Mouse (Mus musculus): ENCODE results near the gene Eef1a1.
"Not testable (repeated sequence)": the region's sequence is repeated elsewhere in the genome, so short reads cannot be mapped to it uniquely, and the experiment has no call there.

The Eef1a1 gene

DNA sequence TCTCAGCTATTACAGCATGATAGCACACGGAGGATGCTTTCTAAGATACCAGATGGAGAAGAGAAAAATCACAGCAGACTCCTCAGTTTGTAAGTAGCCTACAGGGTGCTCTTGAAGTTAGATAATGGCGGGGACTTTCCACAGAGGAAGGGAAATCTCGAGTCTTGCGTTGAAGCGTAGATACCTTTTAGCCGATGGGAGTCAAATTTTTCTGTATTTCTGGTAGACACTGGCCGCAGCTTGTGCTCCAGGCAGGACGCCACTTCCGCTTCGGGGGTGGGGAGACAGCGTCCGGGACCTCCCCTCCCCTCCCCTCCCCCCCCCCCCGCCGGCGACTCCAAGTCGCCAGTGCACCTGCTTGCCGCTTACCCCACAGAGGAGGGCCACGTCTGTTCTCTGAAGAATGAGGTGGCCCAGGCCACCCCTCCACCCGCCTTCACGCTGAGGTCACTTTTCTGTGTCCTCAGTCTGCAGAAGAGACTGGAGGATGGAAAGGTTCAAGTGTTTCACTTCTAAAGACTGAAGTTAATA lies at the start of gene Eef1a1:
Gene Eef1a1 (minus strand): TSS at position 262 of the 531 bp plus-strand sequence.
- DNase-seq: no peak

DNA sequence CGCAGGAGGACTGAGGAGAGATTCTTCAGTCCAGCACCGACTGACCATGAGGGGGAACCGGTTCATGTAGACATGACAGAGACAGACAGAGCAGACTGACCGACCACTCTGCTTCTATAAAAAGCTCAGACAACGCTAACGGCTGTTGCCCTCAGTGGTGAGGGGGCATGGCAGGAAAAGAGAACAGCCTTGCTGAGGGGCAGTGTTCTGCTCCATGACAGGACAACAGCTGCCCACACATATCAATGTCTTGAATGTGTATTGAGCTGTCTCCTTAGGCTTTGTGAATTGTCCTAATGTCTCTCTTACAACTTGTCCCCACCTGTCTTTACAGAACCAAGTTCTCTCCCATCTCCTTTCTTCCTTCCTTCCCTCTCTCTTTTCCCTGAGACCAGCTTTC lies 49.5 kb upstream of the Eef1a1 start:
- no peak for DNase-seq

DNA sequence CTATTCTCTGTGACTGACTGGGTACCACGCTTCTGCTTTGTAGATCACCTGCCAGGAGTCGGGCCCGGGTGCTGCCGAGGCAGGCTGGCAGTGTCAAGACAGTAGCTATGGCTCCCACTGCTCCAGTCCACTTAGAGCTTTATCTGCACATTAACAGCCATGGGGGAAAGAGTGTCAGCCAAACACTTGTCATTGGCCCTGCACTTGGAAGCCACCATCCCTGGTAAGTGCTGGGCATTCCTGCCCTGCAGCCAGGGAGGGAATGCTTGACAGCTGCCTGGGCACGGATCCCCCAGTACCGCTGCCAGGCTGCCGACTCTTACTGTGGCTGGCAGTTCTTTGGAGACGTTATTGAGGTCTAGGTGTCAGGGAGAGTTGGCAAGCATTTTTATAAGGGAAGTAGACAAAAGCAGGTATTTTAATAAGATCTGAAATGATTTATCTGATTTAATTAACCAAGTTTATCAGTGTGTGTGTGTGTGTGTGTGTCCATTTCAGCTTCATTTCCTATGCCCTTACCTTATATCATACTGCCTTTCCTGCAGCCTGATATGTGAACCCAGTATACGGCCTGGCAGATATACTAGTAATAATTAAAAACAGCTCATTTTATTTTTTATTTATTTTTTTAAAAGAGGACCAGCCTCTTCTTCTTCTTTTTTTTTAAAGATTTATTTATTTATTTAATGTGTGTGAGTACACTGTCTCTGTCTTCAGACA lies 48.4 kb upstream of the Eef1a1 start:
- DNase-seq: no peak

DNA sequence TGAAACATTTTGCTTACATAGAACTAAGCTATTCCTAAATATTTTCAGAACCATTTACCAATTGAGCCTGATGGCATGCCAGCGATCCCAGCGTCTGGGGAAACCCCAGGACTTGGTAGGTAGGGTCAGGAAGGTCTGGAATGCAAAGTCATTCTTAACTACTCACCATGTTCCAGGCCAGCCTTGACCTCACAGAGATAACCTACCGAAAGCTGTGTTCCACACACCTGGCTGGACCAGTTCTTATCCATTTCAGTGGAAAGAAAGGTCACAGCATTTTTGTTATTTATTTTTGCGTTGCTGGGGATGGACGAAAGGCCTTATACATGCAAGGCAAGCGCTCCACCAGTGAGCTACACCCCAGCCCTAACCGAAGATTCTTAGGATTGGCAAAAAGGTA lies 45.7 kb upstream of the Eef1a1 start:
- no peak for DNase-seq

DNA sequence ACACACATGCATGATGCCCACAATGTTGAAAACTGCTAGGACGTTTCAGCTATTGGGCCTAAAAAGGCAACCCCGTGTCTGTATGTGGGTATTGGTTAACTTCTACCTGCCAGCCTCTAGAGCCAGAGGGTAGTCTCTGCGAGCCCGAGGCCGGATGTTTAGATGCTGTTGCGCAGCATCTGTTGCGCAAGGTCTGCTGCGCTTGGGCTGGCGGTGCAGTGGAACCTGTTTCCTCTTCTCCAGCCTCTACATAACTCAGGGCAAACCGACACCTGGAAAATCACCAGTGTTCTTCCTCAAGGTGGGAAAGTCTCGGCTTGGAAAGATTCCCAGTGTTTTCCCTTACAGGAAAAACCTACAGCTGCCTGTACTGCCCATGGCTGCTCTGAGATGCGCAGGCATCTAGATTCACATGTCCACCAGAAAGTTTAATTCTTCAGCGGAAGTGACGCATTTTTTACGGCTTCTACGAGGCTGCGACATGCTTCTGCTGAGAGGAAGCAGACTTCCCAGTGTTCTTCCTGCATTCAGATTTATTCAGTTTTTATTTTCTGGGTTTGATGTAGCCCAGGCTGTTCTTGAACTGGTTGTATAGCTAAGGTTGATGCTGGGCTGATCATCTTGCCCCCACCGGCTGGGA lies 44.5 kb upstream of the Eef1a1 start:
- DNase-seq: peak; percentile 38

DNA sequence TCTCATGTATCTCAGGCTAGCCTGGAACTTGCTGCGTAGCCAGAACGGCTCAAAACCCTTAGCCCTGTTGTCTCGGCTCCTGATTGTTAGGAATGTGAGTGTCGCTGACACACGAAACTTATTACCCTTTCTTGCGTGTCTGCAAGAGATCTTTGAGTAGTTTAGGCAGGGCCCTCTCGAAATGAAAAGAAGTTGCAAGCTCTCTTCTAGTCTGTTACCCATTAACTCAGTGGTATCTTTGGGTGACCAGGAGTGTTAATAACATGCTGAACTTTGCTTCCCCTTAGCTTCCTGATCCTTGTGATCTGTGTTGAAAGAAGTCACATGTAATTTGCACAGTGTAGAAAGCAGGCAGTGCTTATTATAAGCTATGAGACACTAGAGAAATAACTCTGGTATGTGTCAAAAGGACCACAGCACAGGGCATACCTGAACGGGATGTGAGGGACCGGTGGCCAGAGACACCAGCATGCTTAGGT lies 43.4 kb upstream of the Eef1a1 start:
- no peak for DNase-seq

DNA sequence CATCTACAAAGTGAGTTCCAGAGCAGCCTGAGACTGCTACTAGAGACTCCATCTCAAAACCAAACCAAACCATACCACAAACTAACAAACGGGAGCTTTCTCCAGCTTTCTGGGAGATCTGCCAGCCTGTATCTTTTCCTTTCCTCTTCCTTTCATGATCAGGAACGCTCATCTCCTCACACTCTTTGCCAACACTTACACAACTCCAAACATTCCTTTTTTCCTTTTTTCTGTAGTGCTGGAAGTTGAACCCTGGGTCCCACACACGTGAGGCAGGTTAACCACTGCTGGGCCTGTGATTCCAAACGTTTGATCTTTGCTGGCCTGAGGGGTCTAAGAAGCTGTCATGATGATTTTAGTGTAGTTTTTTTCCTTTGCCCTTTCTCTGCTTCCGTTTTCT lies 42.9 kb upstream of the Eef1a1 start:
- DNase-seq: no peak

DNA sequence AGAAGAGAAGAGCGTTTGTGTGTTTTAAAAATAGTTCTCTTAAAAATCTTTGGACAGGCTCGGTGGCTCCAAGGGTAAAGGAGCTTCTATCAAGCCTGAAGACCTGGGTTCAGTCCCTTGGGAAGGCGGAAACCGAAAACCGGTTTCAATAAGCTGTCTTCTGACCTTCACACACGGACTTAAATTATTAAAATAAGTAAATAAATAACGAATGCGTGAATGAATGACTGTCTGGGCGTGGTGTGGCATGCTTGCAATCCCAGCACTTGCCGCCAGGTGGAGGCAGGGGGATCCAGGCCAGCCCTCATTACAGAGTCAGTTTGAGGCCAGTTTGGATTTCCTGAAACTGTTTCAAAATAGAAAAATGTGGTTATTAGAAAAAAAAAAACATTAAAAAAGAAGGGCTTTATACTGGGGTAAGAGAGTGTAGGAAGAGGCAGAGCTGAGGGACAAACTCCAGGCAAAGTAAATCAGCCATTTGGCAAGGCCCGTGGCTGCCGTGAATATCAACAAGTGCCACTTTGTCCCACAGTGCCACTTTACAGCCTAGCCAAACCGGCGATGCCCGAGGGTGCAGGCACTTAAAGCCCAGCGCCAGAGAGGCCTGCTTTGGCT lies 38.9 kb upstream of the Eef1a1 start:
- peak; percentile 51 for DNase-seq

DNA sequence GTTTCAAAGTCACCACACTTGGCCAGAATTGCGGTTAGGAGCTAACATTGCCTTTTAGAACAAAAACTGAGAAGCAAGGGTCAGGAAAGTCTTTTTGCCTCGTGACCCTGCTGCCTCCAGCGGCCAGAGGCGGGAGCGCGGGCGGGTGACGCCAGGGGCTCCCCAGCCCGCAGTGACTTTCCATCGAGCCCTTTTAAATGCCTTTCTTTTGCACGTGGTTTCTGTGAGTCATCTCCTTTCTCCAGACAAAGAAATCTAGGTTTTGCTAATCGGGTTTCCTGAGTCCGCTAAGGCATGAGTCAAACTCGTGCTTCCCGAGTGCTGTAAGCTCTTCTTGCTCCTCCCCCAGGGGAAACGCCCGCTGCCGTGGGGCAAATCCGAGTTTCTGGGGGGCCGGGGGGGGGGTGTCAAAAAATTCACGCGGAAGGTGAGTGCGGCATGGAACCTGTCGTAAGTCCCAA lies 38.4 kb upstream of the Eef1a1 start:
- DNase-seq: peak; percentile 79

DNA sequence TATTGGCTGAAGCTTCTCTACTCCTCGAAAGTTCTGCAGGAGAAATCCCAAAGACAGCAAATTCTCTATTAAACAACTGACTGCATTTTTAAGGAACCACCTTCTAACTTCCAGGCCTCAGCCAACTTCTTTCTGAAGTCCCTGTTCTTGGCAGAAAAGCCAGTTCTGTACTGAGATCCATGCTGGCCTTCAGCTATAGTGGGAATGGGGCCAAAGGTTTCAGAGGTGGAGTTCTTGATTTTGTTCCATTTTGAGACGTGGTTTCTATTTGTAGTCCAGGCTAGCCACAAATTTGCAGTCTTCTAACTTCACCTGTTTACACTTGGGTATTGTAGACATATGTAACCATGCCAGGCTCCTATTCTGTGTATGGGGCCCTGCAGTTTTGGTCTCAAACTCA lies 37.3 kb upstream of the Eef1a1 start:
- DNase-seq: no peak

DNA sequence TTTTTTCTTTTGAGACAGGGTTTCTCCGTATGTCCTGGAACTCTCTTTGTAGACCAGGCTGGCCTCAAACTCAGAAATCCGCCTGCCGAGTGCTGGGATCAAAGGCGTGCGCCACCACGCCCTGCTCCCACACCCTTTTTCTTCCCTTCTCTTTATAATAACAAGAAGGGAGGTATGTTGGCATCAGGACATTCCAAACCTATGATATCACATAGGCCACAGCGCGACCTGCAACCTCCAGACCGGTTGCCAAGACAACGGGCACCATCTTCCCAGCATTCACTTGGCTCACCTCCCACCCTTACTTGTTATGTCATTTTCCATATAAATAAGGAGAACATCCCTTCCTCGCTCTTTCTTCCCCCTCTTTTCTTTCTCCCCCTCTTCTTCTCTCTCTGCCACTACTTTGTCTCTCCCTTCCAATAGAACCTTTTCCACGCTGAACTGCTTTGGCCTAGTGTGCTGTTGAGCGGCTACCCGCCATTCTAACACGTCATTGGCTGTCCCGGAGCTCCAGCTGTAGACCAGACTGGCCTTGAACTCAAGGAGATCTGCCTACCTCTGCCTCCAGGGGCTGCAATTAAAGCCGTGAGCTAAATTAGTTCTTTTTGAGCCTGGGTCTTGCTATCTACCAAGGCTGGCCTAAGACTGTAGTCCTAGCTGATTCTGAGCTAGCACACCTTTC lies 36.6 kb upstream of the Eef1a1 start:
- DNase-seq: no peak

DNA sequence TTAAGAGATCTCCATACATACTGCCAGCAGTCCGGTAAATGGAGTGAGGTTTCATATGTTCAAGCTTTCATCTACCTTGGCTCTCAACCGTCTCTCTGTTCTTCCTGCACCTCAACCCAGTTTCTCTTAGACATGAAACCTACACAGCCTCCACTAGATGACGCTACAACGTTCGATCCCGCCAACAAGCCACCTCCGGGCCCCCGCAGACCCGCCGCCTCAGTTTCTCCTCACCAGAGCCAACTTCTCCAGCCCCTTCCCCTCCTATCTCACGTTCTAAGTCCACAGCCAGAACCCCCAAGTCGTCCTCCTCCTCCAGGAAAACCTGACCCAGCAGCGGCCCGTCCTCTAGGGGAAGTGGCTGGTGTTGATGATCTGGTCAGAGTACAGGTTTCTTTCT lies 32.7 kb upstream of the Eef1a1 start:
- DNase-seq: no peak

DNA sequence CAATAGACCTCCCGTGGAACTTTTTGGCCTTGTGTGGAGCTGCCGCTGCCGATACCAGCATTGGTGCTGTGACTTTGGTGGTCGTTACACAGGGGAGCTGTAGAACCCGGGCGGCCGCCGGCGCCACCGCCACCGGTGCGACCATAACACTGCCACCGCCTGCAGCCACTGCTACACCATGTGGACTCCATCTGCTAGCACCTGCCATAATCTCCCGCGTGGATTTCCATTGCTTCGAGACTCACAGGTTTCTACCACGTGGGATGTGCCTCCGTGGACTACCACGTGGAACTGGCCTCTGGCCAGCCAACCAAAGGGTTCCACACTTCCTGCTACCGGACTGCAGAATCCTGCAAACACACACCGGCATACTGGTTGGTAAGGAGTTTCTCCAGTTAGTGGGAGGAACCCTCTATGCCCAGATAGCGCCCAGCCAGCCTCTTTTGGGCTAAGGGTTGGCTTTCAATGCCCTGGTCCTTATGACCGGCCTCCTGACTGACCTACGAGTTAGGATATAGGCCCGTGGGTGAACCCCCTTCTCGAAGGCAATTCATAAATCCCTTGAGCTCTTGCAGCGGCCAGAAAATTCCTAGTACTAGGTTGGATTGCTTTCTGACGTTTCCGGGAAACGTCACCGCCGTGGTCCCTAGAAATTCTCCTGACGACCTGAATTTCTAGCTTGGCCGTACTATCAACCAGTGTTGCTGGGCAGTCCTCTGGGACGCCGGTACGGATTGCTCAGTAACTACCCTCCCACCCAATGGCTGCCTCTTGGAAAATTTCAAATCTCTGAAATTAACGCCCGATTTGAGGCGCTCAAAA lies 32.0 kb upstream of the Eef1a1 start:
- peak; percentile 54 for DNase-seq

DNA sequence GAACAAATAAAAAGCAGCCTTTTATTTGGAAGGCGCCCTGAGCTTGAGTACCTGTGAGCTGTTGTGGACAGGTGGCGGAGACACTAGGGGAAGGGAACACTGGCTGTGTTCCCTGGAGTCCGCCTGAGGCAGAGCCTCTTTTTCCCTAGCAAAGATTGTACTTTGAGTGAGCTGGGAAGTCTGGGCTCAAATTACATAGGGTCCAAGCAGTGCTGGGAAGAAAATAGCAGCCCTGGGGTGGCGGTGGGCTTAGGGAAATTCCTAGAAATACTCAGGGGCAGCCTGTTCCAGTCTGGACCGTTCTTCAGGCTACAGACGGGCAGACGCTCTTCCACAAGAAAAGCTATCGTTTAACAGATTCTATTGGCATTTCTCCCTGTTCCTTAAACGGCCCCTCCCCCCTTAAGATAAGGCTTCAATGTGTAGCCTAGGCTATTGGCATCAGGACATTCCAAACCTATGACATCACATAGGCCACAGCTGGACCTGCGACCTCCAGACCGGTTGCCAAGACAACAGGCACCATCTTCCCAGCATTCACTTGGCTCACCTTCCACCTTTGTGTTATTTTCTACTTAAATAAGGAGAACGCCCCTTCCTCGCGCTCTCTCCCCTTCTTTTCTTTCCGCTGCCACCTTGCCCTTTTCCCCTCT lies 31.3 kb upstream of the Eef1a1 start:
- DNase-seq: no peak

DNA sequence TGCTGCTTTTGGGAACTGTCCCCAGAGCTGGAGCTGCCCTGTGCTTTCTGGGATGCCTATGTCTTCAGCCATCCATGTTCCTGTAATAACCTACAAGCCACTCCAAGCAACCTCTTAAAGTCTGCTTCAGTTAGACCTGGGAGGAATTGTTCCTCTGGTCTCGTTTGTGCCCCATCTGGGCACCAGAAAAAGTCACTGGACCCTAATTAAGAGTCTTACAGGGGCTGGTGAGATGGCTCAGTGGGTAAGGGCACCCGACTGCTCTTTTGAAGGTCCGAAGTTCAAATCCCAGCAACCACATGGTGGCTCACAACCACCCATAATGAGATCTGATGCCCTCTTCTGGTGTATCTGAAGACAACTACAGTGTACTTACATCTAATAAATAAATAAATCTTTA lies 28.3 kb upstream of the Eef1a1 start:
- DNase-seq: not testable (repeated sequence)

DNA sequence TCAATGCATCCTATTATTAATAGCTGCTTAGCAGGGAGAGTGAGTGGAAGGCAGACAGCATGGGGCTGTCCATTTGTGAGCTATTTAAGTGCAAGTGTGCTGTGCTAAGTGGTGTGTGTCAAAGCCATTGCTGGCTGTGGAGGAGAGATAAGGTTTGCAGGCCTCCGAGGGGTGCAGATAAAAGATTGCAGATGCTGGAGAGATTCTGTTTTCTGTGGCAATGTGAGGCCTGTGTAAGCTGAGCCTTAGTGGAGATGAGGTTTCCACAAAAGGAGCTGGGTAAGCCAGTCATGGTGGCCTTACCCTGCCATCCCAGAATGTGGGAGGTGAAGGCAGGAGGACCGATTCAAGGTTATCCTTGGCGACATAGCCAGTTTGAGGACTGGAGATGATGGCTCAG lies 27.2 kb upstream of the Eef1a1 start:
- DNase-seq: no peak

DNA sequence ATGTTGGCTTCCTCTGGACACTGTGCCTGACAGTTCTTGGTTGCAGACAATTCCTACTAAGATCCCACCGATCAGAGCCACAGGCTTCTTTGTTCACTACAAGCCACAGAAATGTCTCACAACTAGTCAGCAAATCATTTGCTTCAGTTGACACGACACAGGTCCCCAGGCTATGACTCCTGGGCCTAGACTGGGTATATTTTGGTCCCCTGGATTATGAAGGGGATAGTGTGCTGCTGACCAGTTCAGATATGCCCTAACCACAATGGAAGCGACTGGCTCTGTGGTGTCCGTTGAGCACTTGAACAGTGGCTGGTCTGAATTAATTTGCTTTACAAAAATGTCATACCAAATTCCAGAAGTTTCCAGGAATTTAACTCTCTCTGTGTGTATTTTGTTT lies 25.7 kb upstream of the Eef1a1 start:
- no peak for DNase-seq

DNA sequence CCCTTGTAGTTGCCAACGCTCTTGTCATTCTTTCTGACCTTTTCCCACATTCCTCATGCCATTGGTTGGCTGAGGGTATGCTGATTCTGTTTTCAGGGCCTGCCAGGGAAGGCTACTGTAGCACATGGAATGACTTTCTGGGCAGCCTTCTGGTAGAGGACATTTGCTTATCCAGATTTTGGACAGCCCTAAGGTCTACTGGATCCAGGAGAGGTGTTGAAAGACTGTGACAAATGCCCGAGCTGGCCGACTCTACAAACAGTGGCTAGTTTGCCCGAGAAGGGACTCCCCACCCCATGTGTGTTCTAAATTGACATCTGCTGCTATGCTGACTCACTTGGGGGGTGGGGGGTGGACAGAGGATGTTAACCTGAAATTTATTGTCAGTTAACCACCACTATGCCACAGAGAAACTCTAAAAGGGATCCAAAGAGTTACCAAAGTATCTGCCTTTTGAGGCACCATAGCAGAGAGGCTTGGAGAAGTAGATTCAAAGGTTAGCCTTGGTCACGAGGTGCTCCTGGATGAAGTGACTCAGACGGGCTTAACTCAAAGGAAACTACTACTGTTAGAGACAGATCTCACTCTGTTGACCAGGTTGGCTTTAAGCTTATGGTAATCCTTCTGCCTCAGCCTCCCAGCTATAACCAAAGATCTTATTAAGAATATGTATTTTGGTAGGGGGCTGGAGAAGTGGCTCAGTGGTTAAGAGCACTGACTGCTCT lies 25.0 kb upstream of the Eef1a1 start:
- no peak for DNase-seq

DNA sequence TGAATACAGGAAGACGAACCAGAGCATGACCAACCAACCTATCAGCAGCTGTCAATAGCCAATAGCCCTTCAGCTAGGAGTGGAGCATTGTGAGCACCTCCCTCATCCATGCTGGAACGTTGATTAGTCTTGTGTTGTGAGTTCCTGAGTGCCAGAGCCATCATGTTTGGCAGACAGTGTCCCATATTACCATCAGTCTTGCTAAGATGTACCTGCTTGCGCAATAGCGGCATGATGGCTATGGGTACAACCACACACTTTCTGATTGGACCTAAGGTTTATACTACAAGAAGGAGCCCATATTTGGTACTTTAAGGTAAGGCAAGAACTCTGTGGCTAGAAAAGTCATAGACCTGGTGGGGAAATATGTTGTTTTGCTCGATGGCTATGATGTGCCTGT lies 22.8 kb upstream of the Eef1a1 start:
- no peak for DNase-seq

DNA sequence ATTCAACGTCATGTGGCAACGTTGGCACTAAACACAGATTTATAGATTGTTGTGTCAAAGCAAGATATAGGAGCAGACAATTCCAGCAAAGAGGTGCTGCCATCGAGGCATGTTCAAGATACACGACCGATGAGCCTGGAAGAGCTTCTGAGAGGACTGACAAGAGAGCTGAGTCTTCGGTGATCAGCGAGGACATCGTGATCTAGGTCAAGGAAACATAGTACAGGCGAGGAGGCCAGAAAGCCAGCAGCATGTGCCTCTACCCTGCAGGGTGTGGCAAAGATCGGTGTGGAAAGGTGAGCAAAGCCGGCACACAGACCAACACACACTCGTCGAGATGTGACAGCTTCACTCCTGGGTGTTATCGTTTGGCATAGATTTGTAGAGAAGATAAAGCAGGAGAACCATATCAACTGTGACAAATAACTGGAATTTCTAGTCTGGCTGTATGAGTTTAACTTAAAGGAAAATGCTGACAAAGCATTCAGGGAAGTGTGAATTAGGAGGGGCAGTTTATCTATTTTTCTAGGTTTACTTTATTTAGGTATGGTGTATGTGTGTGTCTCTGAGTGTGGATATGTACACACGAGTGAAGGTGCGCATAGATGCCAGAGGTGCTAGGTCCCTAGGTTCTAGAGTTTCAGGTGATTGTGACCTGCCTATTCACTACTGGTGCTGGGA lies 19.3 kb upstream of the Eef1a1 start:
- DNase-seq: no peak

DNA sequence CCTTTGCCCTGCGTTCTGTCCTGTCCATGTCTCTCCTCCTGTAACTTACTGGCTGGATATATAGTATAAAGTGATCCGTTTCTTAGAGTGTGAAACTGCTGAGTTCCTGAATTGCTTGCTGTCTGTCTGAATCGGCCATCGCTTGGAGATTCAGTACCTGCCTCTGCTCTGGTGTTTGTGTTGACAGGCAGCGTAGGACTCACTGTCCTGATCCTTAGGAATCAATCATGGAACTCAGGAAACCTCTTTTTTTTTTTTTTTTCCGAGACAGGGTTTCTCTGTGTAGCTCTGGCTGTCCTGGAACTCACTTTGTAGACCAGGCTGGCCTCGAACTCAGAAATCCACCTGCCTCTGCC lies 17.7 kb upstream of the Eef1a1 start:
- no peak for DNase-seq

Data from layer of hippocampus, adult 9-11 months (tissue).